Mouse (Mus musculus) CH12F3 (cell line): Measurements from ENCODE around the gene Kndc1.

Experiments used
- in situ Hi-C: fragments of 300-500 bp; cut with MboI; formaldehyde crosslinking; loops from 2 replicates; pipeline ENCODE4 v1.14.3; 2020; ENCODE audit warnings: low sequenced_read_pairs

The Kndc1 gene

DNA sequence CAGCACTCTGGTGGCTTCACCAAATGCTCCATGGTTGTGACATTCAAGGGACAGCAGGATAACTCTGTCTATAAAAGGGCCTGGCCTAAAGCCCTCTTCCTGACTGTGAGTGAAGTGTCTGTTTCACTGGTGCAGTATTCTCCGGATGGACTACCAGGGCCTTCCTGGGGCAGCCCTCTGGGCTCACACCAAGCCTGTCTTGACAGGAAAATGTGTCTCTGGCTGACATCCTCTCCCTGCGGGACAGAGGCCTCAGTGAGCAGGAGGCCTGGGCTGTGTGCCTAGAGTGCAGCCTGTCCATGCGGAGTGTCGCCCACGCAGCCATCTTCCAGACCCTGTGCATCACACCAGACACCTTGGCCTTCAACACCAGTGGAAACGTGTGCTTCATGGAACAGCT lies 6.4 kb downstream of the Kndc1 start:
- in situ Hi-C loops, result loop anchor here (10.0 kb wide), 1 partner anchor 164 kb away; no protein-coding TSS in a partner anchor

GRCm38 (mm10) chr7:139901981-139902380 lies 7.5 kb downstream of the Kndc1 start:
- in situ Hi-C loops, result loop anchor here (10.0 kb wide), 1 partner anchor 163 kb away; no protein-coding TSS in a partner anchor

GRCm38 (mm10) chr7:139905261-139905660 lies 10.8 kb downstream of the Kndc1 start:
- in situ Hi-C loops, result loop anchor here (10.0 kb wide), 1 partner anchor 160 kb away; no protein-coding TSS in a partner anchor

DNA sequence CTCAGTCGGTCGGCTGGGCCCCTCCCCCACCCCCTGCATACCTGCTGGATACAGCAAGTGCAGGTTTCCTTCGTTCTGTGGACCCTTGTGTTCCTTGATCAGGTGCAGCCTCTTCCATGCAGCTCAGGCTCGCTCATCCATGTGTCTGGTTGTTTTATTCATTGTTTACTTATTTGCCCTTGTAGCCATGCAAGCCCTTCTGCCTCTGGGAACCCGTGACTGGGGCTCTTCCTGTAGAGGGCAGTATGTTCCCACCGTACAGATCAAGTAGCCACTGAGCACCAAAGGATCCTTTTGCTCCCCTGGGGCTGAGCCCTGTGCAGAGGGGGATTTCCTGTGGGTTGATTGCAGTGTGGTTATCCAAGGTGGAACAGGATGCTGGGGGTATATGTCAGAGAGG lies 11.2 kb downstream of the Kndc1 start:
- in situ Hi-C loops, result loop anchor here (10.0 kb wide), 1 partner anchor 159 kb away; no protein-coding TSS in a partner anchor

DNA sequence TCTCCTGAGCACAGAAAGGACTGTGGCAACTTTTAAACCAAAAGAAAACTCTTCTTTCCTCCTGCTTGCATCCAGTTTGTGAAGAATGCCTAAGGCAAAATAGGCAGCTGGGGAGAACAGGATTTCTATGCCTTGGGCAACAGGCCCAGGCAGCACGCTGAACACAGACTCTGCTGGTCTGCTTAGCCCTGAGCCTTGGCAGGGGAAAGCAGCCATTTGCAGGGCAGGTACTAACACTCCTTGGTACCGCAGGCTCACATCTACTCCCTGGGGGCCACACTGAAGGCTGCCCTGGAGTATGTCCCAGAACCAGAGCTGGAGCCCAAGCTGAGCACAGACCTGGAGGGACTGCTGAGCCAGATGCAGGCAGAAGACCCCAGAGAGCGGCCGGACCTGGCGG lies 13.7 kb downstream of the Kndc1 start:
- in situ Hi-C loops, result loop anchor here (10.0 kb wide), 1 partner anchor 157 kb away; no protein-coding TSS in a partner anchor

GRCm38 (mm10) chr7:139909469-139909868 lies 15.0 kb downstream of the Kndc1 start:
- in situ Hi-C loops, result loop anchor here (10.0 kb wide), 1 partner anchor 155 kb away; no protein-coding TSS in a partner anchor

DNA sequence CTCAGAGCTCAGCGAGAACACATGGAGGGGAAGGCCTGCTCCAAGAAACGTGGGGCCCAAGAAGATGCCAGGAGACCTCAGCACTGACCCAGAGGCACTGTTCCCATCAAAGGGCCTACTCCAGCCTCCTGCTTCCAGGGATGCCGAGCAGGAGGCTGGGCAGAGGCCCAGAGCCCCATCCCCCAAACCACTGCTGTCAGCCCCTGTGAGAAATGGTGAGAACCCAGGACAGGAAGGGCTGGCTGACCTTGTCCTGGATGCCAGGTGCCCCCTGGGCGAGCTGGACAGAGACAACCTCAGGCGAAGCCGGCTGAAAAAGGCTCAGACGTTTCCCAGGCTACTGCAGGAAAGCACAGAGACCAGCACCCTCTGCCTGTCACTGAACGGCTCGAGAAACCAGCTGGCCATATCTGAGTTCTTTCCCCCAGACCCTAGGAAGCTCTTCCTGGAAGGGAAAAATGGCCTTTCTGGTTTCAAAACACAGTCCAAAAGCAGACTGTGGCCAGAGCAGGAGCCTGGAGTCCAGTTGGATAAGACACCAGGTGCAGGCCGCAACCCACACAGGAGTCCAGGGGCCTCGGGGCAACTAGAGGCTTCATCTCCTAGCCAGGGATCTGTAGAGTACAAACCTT lies 15.8 kb downstream of the Kndc1 start:
- in situ Hi-C loops, result no loop called here

- in situ Hi-C loops, result no loop called here
Observed at GRCm38 (mm10) chr7:139914141-139915047, 19.9 kb downstream of the Kndc1 start.

GRCm38 (mm10) chr7:139915646-139916257 lies 21.3 kb downstream of the Kndc1 start:
- in situ Hi-C loops, result no loop called here

GRCm38 (mm10) chr7:139916345-139916744 lies 21.8 kb downstream of the Kndc1 start:
- in situ Hi-C loops, result no loop called here

DNA sequence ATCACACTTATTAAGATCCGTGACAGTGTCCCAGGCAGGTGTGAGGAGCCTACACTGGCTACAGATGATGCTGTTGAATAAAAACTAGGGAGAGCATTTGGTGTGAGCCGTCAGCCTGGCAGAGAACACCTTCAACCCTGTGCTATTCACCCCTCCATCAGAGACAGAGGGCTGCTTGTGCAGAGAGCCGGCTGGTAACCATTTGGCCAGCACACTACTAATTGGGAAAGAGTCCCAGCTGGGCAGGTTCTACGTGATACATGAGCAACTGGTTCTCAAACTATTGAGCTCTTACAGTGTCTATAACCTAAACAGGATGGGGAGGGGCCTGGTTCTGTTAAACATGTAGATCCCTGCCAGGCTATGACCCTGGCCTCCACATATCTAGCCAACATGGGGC lies 23.8 kb downstream of the Kndc1 start:
- in situ Hi-C loops, result no loop called here

DNA sequence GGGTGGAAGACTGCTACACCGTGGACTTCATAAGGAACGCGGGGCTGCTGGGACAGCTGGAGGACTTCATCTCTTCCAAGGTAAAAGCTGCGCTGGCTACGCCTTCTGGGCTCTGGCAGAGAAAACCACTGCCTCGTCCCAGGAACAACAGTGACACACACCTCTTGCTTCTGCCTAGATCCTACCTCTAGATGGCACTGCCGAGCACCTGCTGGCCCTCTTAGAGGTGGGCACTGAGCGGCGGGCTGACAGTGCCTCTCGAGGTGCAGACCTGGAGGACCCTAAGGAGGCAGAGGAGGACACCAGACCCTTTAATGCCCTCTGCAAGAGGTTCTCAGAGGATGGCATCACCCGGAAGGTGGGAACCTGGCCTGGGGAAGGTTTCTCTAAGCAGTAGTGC lies 36.2 kb downstream of the Kndc1 start:
- in situ Hi-C loops, result no loop called here

DNA sequence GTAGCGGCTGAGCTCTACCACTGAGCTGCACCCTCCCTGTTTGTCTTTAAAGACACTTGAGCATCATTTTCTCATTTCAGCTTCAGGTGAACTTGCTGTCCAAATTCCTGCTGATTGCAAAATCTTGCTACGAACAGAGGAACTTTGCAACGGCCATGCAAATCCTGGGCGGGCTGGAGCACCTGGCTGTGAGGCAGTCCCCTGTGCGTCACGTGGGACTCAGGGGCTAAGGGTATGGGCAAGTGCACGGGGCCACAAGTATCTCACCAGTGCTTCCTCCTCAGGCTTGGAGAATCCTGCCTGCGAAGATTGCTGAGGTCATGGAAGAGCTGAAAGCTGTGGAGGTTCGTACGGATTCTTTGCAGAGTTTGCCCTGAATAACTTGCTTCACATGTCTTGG lies 42.2 kb downstream of the Kndc1 start:
- in situ Hi-C loops, result no loop called here

DNA sequence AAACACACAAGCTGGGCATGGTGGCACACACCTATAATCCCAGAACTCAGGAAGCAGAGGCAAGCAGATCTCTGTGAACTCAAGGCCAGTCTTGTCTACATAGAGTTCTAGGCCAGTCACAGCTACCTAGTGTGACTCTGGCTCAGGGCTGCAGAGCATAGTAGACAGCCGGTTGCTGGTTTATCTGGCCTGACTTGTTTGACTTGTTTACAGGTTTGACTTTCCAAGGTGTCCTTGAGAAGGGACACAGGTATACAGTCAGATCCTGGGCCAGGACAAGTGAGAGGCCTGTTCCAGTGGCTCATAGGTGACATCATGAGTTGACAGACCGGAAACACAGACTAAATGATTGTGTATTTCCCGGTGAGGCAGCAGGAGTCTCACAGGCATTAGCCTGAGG lies 42.6 kb downstream of the Kndc1 start:
- in situ Hi-C loops, result no loop called here

GRCm38 (mm10) chr7:139937810-139938209 lies 43.3 kb downstream of the Kndc1 start:
- in situ Hi-C loops, result no loop called here

- in situ Hi-C loops, result no loop called here
Observed at GRCm38 (mm10) chr7:139940476-139941209, 46.1 kb downstream of the Kndc1 start.

DNA sequence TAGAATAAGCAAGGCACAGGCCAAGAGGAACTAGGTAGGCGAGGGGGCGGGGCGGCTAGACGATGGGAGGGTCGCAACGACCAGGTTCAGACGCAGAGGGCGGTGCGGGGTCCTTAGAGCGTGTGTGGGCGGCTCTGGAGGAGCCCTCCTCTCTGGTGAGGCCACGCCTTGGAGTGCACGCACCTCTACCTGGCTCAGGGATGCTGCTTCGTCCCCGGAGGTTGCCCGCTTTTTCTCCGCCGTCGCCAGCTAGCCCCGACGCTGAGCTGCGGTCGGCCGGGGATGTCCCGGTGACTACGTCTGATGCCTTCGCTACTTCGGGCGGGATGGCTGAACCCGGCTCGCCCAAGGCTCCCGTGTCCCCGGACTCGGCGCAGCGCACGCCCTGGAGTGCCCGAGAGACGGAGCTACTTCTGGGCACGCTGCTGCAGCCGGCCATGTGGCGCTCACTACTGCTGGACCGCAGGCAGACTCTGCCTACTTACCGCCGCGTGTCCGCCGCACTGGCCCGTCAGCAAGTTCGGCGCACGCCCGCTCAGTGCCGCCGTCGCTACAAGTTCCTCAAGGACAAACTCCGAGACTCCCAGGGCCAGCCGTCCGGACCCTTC lies 49.3 kb downstream of the Kndc1 start, which contains the start of gene Utf1:
Utf1 (plus strand) TSS at position 116 of the 608 bp plus-strand sequence.
- in situ Hi-C loops, result no loop called here

- in situ Hi-C loops, result no loop called here
Observed at GRCm38 (mm10) chr7:139944291-139945240, 50.1 kb downstream of the Kndc1 start.

DNA sequence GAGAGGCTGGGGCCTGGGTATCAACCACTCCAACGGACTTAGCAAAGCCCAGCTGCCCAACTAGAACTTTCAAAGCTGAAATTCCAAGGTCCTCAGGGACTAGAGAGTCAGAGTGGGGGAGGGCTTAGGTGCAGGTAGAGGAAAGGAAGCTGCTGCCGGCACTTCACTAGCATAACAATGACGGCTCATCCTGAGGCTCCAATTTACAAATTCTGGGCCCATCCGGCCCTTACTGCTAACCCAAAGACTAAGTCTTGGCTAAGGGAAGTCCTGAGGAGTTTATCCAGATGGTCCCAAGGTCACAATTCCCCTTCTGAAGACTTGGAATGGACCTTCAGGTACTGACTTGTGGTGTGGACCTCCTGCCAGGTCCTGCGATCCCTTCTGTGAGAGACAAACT lies 51.0 kb downstream of the Kndc1 start:
- in situ Hi-C loops, result no loop called here
